Mouse (Mus musculus) gastrocnemius, adult 18-20 months (tissue): ENCODE results near the gene Rbm46. TPM values are rescaled to one million over a fixed set of nuclear protein-coding genes. Genes with fewer than 3 reads are reported as not detected.

Experiments used
- DNase-seq: peaks from one replicate; pipeline ENCODE4 v3.0.0; 2021; ENCODE audit warnings: low spot score
- total RNA-seq, 2 experiments: library from RNA; stranded (reverse); gene quantifications; 2 replicates each; pipeline ENCODE4 v1.2.3; 2021

The Rbm46 gene
- total RNA-seq, 2 experiments from 2014 or later: 0.12 TPM; not detected in 1

DNA sequence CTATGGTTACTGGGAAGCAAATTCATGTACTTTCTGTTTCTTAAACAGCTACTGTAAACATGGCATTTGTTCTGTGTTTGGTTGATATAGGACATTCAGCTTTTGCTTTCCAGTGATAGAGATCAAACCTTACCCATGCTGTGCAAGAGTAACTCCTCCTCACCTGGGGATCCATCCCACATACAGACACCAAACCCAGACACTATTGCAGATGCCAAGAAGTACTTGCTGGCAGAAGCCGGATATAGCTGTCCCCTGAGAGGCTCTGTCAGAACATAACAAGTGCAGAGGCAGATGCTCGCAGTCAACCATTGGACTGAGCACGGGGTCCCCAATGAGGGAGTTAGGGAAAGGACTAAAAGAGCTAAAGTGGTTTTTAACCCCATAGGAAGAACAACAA lies 84.6 kb downstream of the Rbm46 start:
- no peak for DNase-seq

Other genes with a start within 250 kb of the Rbm46 start
- not detected for gene Lrat, start 27.5 kb upstream of the Rbm46 start, total RNA-seq
- 1 to 10 TPM in 1 of 2 experiments, not detected in 1; 1.4 TPM for gene Fgg, start 131.2 kb upstream of the Rbm46 start, total RNA-seq
- gene Fga, start 149.6 kb upstream of the Rbm46 start, total RNA-seq: 1 to 10 TPM in 1 of 2 experiments, not detected in 1; 1.6 TPM
- under 1 TPM in 1 of 2 experiments, not detected in 1; 0.71 TPM for gene Fgb, start 173.4 kb upstream of the Rbm46 start, total RNA-seq
- 10 to 100 TPM; 20.8 to 21.0 TPM for gene Plrg1, start 179.0 kb upstream of the Rbm46 start, total RNA-seq